Mouse (Mus musculus) naive thymus-derived CD4-positive, alpha-beta T cell, adult 2 months (primary cell): Measurements from ENCODE around the gene Fgf22.

Experiments
- DNase-seq: peaks from one replicate; pipeline ENCODE4 v3.0.0-alpha.2; 2011; ENCODE audit warnings: low read depth

The Fgf22 gene

GRCm38 (mm10) chr10:79754856-79755516 lies at the start of gene Fgf22:
Gene Fgf22 (plus strand): TSS chr10:79755076.
- no peak for DNase-seq

GRCm38 (mm10) chr10:79705951-79706350 lies 48.9 kb upstream of the Fgf22 start:
- DNase-seq = no peak

- DNase-seq = no peak
Observed at GRCm38 (mm10) chr10:79706406-79707094, 48.3 kb upstream of the Fgf22 start.

GRCm38 (mm10) chr10:79707162-79707561 lies 47.7 kb upstream of the Fgf22 start:
- DNase-seq = no peak

GRCm38 (mm10) chr10:79707759-79708158 lies 47.1 kb upstream of the Fgf22 start:
- no peak for DNase-seq

GRCm38 (mm10) chr10:79708668-79709067 lies 46.2 kb upstream of the Fgf22 start:
- DNase-seq = no peak

- DNase-seq = no peak
Observed at GRCm38 (mm10) chr10:79709307-79709706, 45.6 kb upstream of the Fgf22 start.

GRCm38 (mm10) chr10:79712029-79712428 lies 42.8 kb upstream of the Fgf22 start:
- DNase-seq = peak; percentile 68

- DNase-seq = peak; percentile 84
Observed at GRCm38 (mm10) chr10:79712499-79713126, 42.3 kb upstream of the Fgf22 start.

GRCm38 (mm10) chr10:79713163-79713562 lies 41.7 kb upstream of the Fgf22 start:
- no peak for DNase-seq

- DNase-seq = no peak
Observed at GRCm38 (mm10) chr10:79714996-79715395, 39.9 kb upstream of the Fgf22 start.

GRCm38 (mm10) chr10:79716254-79716987 lies 38.5 kb upstream of the Fgf22 start, which contains the start of gene Hcn2:
Gene Hcn2 (plus strand): TSS chr10:79716634.
- no peak for DNase-seq

GRCm38 (mm10) chr10:79716988-79717355 lies 37.9 kb upstream of the Fgf22 start:
- no peak for DNase-seq

GRCm38 (mm10) chr10:79717640-79718357 lies 37.1 kb upstream of the Fgf22 start:
- peak; percentile 69 for DNase-seq

- DNase-seq = no peak
Observed at GRCm38 (mm10) chr10:79721089-79721488, 33.8 kb upstream of the Fgf22 start.

- DNase-seq = no peak
Observed at GRCm38 (mm10) chr10:79723047-79723446, 31.8 kb upstream of the Fgf22 start.

GRCm38 (mm10) chr10:79723692-79724091 lies 31.2 kb upstream of the Fgf22 start:
- no peak for DNase-seq

GRCm38 (mm10) chr10:79726090-79726489 lies 28.8 kb upstream of the Fgf22 start:
- DNase-seq = peak; percentile 61

- DNase-seq = no peak
Observed at GRCm38 (mm10) chr10:79728323-79729249, 26.3 kb upstream of the Fgf22 start.

- no peak for DNase-seq
Observed at GRCm38 (mm10) chr10:79729357-79729965, 25.4 kb upstream of the Fgf22 start.
